Mouse (Mus musculus) gastrocnemius, adult 18-20 months (tissue): ENCODE results near the gene Krt73. TPM values are rescaled to one million over a fixed set of nuclear protein-coding genes. Genes with fewer than 3 reads are reported as not detected.

ENCODE experiments used
- DNase-seq: peaks from one replicate; pipeline ENCODE4 v3.0.0; 2021; ENCODE audit warnings: low spot score
- long read RNA-seq, 2 experiments: library from polyadenylated mRNA; stranded (forward); transcript quantifications; one replicate each; pipeline ENCODE4 v2.0.0; 2021
- total RNA-seq, 2 experiments: library from RNA; stranded (reverse); gene quantifications; 2 replicates each; pipeline ENCODE4 v1.2.3; 2021

The Krt73 gene
- not detected for total RNA-seq
- long read RNA-seq, experiment 1 = 0 reads
- long read RNA-seq, experiment 2 = 0 reads

DNA sequence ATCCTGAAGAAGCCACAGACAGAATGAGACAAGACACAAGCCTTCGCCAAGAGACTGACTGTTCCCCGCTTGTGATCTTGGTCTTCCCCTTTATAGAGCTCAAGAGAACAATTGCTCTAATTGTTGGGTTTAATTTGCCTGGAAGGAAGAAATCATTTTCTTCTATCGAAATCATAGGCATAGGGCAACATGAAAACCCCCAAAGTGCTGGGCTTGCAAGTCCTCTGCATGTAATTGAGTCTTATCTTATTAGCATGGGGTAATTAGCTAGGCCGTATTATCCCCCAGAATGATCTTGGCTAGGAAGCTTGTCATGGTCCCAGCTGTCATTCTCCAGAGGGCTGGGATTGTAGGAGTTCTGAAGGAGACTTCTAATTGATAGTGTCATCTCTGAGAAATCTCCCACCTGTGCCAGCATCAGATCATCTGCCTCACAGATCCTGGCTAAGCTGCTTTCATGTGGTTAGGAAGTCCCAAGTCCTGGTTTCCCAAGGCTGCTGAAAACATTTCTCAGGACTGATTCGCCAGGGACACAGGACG lies at the start of gene Krt73:
TSS of gene Krt73 (minus strand) at position 51 of the 540 bp plus-strand sequence.
- DNase-seq = no peak

- DNase-seq = no peak
Measured at GRCm38 (mm10) chr15:101850694-101851093, 48.5 kb upstream of the Krt73 start, which contains the start of gene Krt1. TSS of gene Krt1 (minus strand) at chr15:101850794.

- DNase-seq = no peak
Measured at GRCm38 (mm10) chr15:101845971-101846403, 43.8 kb upstream of the Krt73 start.

DNA sequence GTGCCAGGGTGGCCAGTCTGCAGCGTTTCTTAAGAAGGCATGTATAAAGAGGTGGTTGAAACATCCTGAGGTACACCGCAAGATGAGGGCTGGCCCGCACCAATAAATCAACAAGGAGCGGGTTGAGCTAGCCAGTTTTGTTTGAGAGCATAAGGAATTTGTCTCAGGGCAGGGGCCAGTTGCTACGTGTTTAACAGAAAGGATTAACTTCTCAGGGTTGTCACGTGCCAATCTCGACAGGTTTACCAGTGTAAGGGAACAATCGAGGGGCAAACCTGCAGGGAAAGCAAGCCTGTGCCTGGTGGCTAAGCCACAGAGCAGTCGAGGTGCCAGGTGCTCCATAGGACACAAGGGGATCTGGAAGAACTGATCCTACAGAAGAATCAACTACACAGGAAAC lies 41.0 kb upstream of the Krt73 start:
- no peak for DNase-seq

GRCm38 (mm10) chr15:101834784-101835328 lies 32.7 kb upstream of the Krt73 start:
- DNase-seq = no peak

- no peak for DNase-seq
Measured at GRCm38 (mm10) chr15:101833131-101833530, 31.0 kb upstream of the Krt73 start.

DNA sequence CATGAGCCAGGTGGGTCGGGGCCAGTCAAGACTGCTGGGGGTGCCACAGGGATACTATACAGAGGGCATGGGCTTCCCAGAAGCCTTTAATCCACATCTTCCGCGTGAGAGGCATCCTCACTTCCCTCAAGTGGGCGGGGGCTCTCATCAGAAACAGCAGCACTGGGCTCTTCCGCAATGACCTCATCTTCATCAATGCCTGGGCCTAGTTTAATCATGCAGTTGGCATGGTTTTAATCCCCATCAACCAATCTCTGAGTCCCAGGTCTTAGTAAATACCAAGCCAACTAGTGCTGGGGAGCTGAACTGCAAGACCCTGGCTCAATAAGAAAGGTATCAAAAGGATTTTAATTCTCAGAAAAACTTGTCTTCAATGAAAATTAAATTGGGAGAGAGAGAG lies 27.3 kb upstream of the Krt73 start:
- no peak for DNase-seq

GRCm38 (mm10) chr15:101821786-101822185 lies 19.6 kb upstream of the Krt73 start:
- DNase-seq = no peak

- no peak for DNase-seq
Measured at GRCm38 (mm10) chr15:101817875-101818274, 15.7 kb upstream of the Krt73 start, which contains the start of gene Krt2. TSS of gene Krt2 (minus strand) at chr15:101818169.

- DNase-seq = no peak
Measured at GRCm38 (mm10) chr15:101803052-101803822, 1.1 kb upstream of the Krt73 start.

DNA sequence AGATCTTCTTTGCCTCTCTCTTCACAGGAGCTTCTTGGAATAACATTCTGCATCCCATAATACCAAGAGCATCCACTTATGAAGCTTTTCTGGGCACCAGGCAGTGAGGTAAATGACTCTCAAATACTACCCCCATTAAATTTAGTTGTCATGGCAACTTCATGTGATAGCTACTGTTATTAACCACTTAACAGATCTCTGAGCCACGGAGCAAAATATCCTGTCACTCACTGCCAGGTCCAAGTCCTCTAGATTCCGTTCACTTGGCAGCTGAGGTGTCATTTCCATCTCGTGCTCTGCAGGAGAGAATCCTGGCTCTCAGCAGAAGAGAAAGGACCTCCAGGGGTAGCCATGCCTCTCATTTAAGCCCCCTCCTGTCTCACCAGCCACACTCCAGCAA lies 11.3 kb downstream of the Krt73 start:
- DNase-seq = no peak

DNA sequence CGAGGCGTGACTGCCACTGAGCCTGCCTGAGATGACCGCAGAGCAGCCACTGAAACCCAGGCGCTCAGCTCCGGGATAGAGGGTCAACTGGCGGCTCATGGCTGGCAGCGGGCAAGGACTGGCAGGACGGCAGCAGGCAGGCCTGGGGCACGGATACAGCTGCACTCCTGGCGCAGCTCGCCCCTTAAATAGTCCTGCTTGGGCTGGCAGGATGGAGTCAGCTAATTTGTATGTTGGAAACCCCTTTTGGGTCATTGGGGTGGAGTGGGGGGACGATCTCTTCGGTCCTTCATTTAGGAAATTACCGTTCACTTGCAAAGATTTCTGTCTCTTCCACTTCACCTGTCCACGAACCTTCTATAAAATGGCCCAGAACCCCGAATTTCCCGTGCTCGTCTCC lies 15.8 kb downstream of the Krt73 start, which contains the start of gene Krt72:
TSS of gene Krt72 (minus strand) at position 101 of the 400 bp plus-strand sequence.
- DNase-seq = no peak

GRCm38 (mm10) chr15:101773420-101773819 lies 28.7 kb downstream of the Krt73 start:
- no peak for DNase-seq

- DNase-seq = peak; percentile 83
Measured at GRCm38 (mm10) chr15:101772711-101773081, 29.4 kb downstream of the Krt73 start.

DNA sequence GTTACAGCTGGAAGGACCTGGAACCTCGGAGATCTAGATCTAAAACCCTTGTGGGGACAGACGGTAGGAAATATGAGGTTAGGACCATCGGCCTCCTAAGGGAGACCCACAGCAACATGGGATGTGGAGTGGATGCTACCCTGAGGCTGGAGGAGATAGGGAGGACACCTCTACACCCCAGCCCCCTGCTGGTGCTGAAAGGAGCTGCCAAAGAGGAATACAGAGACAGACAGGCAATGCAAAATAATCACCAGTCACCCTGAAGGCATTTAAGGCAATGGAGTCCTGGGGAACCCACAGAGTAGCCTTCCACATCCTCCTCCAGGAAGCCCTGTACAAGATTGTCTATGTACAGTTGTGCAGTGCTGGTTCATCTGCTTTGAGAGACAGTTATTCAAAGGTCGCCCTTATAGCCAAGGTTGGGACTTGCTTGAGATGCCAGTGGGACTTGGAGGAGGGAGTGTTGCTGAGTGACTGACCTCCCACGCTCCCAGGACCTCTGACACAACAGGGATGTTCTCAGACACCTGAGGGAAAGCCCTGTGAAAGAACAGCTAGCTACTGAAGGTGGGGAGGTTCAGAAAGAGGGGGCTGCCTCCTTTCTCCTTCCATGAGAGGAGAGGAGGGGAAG lies 30.0 kb downstream of the Krt73 start:
- no peak for DNase-seq

DNA sequence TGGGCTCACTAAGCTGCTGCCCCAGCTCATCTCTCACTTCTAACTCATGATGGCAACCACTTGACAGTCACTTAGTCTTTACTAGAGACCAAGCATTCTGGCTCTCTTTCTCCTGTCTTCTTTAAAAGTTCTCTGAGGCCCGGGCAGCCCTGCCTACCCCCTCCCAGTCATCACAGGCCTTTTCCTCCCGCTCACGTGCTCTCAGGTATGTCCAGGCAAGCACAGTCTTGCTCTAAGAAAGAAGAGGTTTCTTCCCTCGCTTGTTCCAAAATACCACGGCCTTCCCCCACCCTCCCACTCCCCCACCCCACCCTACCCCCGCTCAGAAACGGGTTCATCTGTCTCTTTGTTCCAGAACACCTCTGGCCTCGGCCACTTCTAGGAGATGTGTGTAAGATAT lies 31.9 kb downstream of the Krt73 start:
- no peak for DNase-seq

Other genes starting within 250 kb of the Krt73 start
- not detected for gene Krt90, start 239.4 kb downstream of the Krt73 start, total RNA-seq
- not detected for gene Krt75, start 228.4 kb downstream of the Krt73 start, total RNA-seq
- not detected for gene Gm5414, start 174.2 kb downstream of the Krt73 start, total RNA-seq
- not detected for gene Gm5478, start 155.0 kb downstream of the Krt73 start, total RNA-seq
- gene Krt6b, start 122.1 kb downstream of the Krt73 start, total RNA-seq = not detected
- not detected for gene Krt6a, start 108.0 kb downstream of the Krt73 start, total RNA-seq
- under 1 TPM in 1 of 2 experiments, not detected in 1; 0.09 TPM for gene Krt5, start 89.4 kb downstream of the Krt73 start, total RNA-seq
- under 1 TPM in 1 of 2 experiments, not detected in 1; 0.14 TPM for gene Krt71, start 59.2 kb downstream of the Krt73 start, total RNA-seq
- not detected for gene Krt72, start 15.9 kb downstream of the Krt73 start, total RNA-seq
- not detected for gene Krt2, start 15.8 kb upstream of the Krt73 start, total RNA-seq
- gene Krt1, start 48.4 kb upstream of the Krt73 start, total RNA-seq = not detected
- not detected for gene Krt77, start 67.4 kb upstream of the Krt73 start, total RNA-seq
- not detected for gene Krt76, start 90.6 kb upstream of the Krt73 start, total RNA-seq
- not detected for gene Krt4, start 122.4 kb upstream of the Krt73 start, total RNA-seq
- under 1 TPM in 1 of 2 experiments, not detected in 1; 0.28 TPM for gene Krt79, start 138.0 kb upstream of the Krt73 start, total RNA-seq
- gene Krt78, start 151.9 kb upstream of the Krt73 start, total RNA-seq = not detected
- gene Krt8, start 202.1 kb upstream of the Krt73 start, total RNA-seq = under 1 TPM; 0.16 to 0.21 TPM
- gene Krt18, start 225.8 kb upstream of the Krt73 start, total RNA-seq = 1 to 10 TPM in 1 of 2 experiments, under 1 TPM in 1; 0.48 to 1.1 TPM